1 mouse cellular context compared by ENCODE assay signal in genomic region chr8:94035200-94035599, GRCm38 (mm10).
TF ChIP-seq lines count a peak whose summit lies in the region.

No protein-coding gene starts in this region.

TF ChIP-seq in MEL, 35 proteins besides CTCF, POLR2A, EP300 and RAD21 (continued from another document):
- TF ChIP-seq USF2 (IDR thresholded peaks at IDR 0.05; ENCODE audit: borderline replicate concordance in 1 of 2, insufficient read depth in 1 of 2, low read depth in 1 of 2, low read length in 2 of 2) (no peak), TBP (IDR thresholded peaks at IDR 0.05; ENCODE audit: low read depth, low read length) (no peak), USF1 (IDR thresholded peaks at IDR 0.05; ENCODE audit: low read depth, low read length) (no peak), MAFK (IDR thresholded peaks at IDR 0.05; ENCODE audit: borderline replicate concordance, low read depth, low read length) (no peak), TCF12 (IDR thresholded peaks at IDR 0.05; ENCODE audit: low read depth, low read length) (no peak), MAZ (IDR thresholded peaks at IDR 0.05; ENCODE audit: low read depth, low read length) (no peak), ELF1 (IDR thresholded peaks at IDR 0.05; ENCODE audit: low read depth, low read length) (no peak), CHD2 (IDR thresholded peaks at IDR 0.05; ENCODE audit: low read length) (no peak), GATA1 (IDR thresholded peaks at IDR 0.05; ENCODE audit: low read depth, low read length) (no peak), E2F4 (IDR thresholded peaks at IDR 0.05; ENCODE audit: borderline replicate concordance, low read depth, low read length) (no peak), ZC3H11A (IDR thresholded peaks at IDR 0.05; ENCODE audit: low read depth, low read length) (no peak)
